Mouse (Mus musculus) adrenal gland, postnatal 36 days (tissue): ENCODE measurements around the gene Prkag2. TPM values are rescaled to one million over a fixed set of nuclear protein-coding genes. Genes with fewer than 3 reads are reported as not detected.
A peak's percentile ranks its signal among the peaks of the same experiment; 100 is the strongest.

Experiments
- DNase-seq, 2 experiments: peaks; one replicate each; pipeline ENCODE4 v3.0.0; 2021; ENCODE audit warnings: mixed read lengths in 1 of 2
- long read RNA-seq, 2 experiments: library from polyadenylated mRNA; stranded (forward); transcript quantifications; one replicate each; pipeline ENCODE4 v2.0.0; 2021; ENCODE audit warnings: borderline sequencing depth in 2 of 2
- total RNA-seq, 2 experiments: library from RNA; stranded (reverse); gene quantifications; 2 replicates each; pipeline ENCODE4 v1.2.3; 2021

The Prkag2 gene
- 10 to 100 TPM; 36.8 to 42.7 TPM for total RNA-seq
- long read RNA-seq, experiment 1, partial matches to known transcripts: 3 of 9 reads
- long read RNA-seq, experiment 1, other reads (novel, unspliced or antisense): 2 of 9 reads
- long read RNA-seq, experiment 2, partial matches to known transcripts: 2 of 8 reads
- long read RNA-seq, experiment 2, other reads (novel, unspliced or antisense): 1 of 8 reads

GRCm38 (mm10) chr5:25100516-25101125, at the start of gene Prkag2:
Gene Prkag2, minus strand, starts transcription at chr5:25100642.
- peak; percentile 78 to 85 for DNase-seq

DNA sequence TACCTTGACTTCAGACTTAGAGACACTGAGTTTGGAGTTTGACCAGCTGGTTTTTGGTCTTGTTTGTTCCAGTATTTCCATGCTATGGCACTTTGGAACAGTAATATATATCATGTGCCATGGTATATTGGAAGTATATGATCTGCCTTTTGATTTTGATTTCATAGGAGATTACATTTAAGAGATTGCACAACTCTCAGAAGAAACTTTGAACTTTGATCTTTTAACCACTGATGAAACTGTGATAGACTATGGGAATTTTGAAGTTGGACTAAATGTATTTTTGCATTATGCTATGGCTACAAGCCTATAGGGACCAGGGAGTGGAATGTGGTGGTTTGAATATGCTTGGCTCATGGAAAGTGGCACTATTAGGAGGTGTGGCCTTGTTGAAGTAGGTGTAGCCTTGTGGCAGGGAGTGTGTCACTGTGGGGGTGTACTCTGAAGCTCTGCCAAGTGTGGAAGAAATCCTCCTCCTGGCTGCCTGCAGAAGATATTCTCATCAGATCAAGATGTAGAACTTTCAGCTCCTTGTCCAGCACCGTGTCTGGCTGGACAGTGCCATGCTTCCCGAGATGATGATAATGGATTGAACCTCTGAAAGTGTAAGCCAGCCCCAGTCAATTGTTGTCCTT, 49.0 kb upstream of the Prkag2 start:
- no peak for DNase-seq

- no peak for DNase-seq
Measured at GRCm38 (mm10) chr5:25146705-25147104, 46.3 kb upstream of the Prkag2 start.

- DNase-seq: no peak
Measured at GRCm38 (mm10) chr5:25127865-25128264, 27.4 kb upstream of the Prkag2 start.

GRCm38 (mm10) chr5:25125884-25126560, 25.6 kb upstream of the Prkag2 start:
- DNase-seq: no peak

GRCm38 (mm10) chr5:25122534-25122933, 22.1 kb upstream of the Prkag2 start:
- no peak for DNase-seq

DNA sequence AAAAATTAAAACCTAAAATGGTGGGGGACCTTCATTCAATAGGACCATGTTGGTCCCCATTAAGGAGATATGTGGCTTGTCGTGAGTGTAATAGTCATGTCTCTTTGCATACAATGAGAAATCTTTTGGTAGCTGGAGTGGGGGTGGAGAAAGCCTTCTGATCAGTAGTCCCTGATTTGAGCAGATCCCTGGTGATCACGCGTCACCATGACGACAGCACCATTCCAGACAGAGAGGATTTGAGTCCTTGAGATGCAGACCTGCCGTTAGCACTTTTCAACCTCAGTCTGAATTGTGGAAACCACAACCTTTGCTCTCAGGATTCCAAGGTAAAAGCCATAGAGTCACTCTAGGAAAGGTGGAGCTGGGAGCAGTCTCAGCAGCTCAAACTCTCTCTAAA, 18.7 kb upstream of the Prkag2 start:
- DNase-seq: no peak

GRCm38 (mm10) chr5:25115997-25116396, 15.6 kb upstream of the Prkag2 start:
- DNase-seq: no peak

- no peak for DNase-seq
Measured at GRCm38 (mm10) chr5:25115216-25115615, 14.8 kb upstream of the Prkag2 start.

DNA sequence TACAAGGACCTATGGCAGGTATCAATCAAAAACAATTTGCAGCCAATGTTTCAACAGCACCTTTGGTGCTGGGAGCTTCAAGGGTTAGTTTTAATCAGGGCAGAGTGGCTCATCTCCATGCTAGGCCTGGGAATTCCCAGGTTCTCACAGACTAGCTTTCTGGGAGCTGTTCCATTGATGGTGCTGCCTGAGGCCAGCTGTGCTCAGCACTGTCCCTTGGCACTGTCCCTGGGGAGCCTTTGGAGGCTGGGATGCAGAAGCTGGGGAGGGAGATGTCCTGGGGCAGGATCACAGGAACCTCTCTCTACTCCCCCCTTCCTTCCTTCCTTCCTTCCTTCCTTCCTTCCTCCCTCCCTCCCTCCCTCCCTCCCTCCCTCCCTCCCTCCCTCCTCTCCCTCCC, 13.7 kb upstream of the Prkag2 start:
- no peak for DNase-seq

- no peak for DNase-seq
Measured at GRCm38 (mm10) chr5:25110314-25110713, 9.9 kb upstream of the Prkag2 start.

DNA sequence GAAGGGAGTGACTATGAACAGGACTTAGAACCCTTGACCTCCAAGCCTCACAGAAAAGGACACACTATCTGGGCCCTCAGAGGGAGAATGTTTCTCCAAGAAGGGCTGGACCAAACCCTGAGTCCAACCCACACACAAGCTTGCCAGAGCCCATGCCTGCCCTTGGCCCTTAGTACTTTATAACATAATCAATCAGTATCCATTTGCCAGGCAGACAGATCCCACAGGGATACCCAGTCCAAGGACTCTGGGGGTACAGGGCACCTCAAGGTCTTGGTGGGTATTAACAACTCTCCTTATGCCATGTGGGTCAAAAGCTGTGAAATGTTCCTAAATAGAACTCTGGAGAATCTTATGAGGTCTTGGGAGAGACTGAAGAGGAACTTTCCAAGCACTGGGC, 5.3 kb upstream of the Prkag2 start:
- DNase-seq: peak; percentile 51 to 61

DNA sequence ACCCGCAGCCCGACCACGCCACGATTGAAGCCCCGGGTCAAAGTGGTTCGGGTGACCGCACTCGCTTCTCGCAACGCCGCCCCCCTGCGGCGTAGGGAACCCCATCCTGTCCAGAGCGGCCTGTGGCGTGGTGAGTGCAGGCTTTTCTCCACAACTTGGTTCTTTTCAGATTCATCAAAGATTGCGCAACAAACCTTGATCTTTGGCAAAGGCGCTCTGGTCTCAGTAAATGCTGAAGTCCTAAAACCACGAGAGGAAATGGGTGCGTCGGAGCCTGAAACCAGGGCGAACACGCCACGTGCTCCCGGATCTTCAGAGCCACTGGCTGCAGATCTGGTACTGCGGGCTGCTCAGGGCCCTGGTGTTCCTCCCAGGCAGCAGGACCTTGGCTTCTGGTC, 683 bp upstream of the Prkag2 start:
- peak; percentile 72 to 80 for DNase-seq

- peak in 1 of 2 experiments; percentile 42 for DNase-seq
Measured at GRCm38 (mm10) chr5:25100157-25100515, 306 bp downstream of the Prkag2 start.

DNA sequence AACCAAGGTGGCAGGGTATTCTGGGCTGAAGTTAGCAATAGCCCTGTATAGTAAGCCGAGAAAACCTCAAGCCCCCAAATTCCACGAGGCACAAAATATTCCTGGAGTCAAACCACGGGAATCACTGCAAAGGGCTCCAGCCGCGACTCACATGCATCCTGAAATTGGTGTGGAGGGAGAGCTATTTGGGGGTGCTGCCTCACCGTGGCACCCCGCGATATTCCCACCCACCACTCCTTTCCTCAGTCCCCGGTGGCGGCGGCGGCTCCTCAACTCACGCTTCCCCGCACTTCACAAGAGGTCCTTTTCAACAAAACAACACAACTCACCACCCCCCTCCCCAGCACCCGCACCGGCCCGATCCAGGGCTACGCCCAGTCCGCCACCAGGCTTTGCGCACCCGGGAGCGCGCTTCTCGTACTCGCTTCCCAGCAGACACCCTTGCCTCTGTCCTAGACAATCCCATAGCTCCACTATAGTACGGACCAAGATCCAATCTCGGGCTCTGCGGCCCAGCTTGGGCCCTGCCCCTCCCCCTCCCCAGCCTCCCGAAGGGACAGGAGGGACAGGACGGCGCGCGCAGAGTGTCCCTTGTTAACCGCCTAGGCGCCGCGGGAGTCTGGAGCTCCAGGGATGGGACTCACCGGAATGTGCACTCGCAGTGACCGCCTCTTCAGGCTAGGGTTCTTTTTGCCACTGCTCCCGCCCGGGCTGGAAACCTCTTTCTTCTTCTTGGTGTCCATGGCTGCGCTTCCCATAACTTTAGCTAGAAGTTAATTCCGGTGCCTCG, 880 bp downstream of the Prkag2 start:
- peak; percentile 70 to 83 for DNase-seq

DNA sequence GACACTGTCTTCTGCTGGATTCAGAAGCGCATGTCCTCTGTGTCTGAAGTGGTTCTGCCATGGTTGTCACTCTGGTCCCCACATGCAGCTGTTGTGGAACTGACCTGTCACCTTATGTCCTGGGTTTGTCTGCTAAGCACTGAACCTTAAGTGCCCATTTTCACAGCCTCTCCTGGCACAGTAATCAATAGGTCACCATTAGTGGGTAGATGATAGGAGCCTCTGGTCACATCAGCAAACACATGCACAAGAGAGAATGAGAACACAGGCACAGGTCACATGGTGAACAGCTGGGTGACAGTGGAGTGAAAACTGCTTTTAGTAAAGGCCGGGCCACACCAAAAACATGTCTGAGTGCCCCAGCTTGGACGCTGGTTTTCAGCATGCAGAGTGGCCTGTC, 2.6 kb downstream of the Prkag2 start:
- no peak for DNase-seq

- peak; percentile 78 to 85 for DNase-seq
Measured at GRCm38 (mm10) chr5:25096431-25096830, 4.0 kb downstream of the Prkag2 start.

DNA sequence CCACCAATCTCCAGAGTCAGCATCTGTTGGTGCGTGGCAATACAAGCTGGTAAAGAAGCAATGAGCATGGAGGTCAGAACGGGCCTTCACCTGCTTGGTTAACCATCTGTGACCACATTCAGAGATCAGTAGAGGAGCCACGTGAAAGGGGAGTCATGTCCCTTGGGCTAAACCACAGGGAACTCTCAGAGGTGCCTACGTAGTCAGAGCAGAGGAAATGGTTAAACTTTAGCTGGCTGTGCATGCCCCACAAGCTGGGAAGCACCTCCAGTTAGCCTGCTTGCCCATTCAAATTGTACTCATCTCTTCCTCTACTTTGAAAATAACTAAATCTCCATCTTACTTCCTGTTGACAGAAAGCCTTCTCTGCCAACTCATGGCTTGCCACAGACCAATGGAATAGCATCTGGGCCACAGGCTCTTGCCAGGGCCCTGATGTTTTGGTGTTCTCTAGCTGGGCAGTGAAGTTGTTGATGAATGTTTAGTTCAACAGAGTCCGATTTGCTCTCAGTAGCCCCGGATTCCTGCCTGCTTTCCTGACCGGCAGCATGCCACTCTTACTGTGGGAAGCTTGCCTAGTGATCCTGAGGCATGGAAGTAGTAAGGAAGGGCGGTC, 7.7 kb downstream of the Prkag2 start:
- no peak for DNase-seq

GRCm38 (mm10) chr5:25089258-25089972, 11.0 kb downstream of the Prkag2 start:
- DNase-seq: peak; percentile 52 to 63

GRCm38 (mm10) chr5:25088633-25089032, 11.8 kb downstream of the Prkag2 start:
- no peak for DNase-seq

GRCm38 (mm10) chr5:25088111-25088510, 12.3 kb downstream of the Prkag2 start:
- DNase-seq: no peak
